Mouse (Mus musculus) urinary bladder, postnatal 25 days (tissue): ENCODE data around the gene Gm5916.

ENCODE experiments used
- DNase-seq: peaks from one replicate; pipeline ENCODE4 v3.0.0; 2022; ENCODE audit warnings: low spot score

Gm5916 gene

GRCm38 (mm10) chr9:36128679-36129078 lies at the start of gene Gm5916:
TSS of gene Gm5916 (minus strand) at chr9:36128779.
- DNase-seq: no peak
